Mouse (Mus musculus) heart, embryonic 14.5 days (tissue): Measurements from ENCODE around the gene Gpx3. TPM values are rescaled to one million over a fixed set of nuclear protein-coding genes. Genes with fewer than 3 reads are reported as not detected.

ENCODE experiments used
- ATAC-seq: fragments of 200-750 bp; cut with Nextera tagmentation; 2 replicates; pipeline ENCODE4 v1.8.0; 2017; ENCODE audit warnings: low read depth, moderate TSS enrichment; ENCODE audit not compliant: insufficient number of reproducible peaks, insufficient read depth, low FRiP score
- H3K27ac ChIP-seq, 2 experiments: fragments of 200-500 bp in 1 of 2; fragments of 300-500 bp in 1 of 2; sonication (generic) in 1 of 2; replicated peaks in 1 of 2; 2 replicates each; pipeline ENCODE4 v1.5.1; 2012 to 2014; ENCODE audit warnings: low read depth in 2 of 2, low read length in 2 of 2, control low read depth in 1 of 2, mild to moderate bottlenecking in 1 of 2, mixed read lengths in 1 of 2; ENCODE audit not compliant: control insufficient read depth in 1 of 2, insufficient read depth in 1 of 2
- H3K27me3 ChIP-seq: fragments of 300-500 bp; sonication (generic); 2 replicates; pipeline ENCODE4 v1.6.1; 2014; ENCODE audit warnings: mild to moderate bottlenecking, low read length, control low read depth; ENCODE audit not compliant: control insufficient read depth, insufficient read depth
- H3K36me3 ChIP-seq: fragments of 300-500 bp; sonication (generic); 2 replicates; pipeline ENCODE4 v1.6.1; 2014; ENCODE audit warnings: mild to moderate bottlenecking, control low read depth, low read length, mixed read lengths; ENCODE audit not compliant: control insufficient read depth, insufficient read depth
- H3K4me1 ChIP-seq, 2 experiments: fragments of 200-500 bp in 1 of 2; fragments of 300-500 bp in 1 of 2; sonication (generic) in 1 of 2; 2 replicates each; pipeline ENCODE4 v1.6.1; 2012 to 2014; ENCODE audit warnings: low read length in 2 of 2, control low read depth in 1 of 2, mixed read lengths in 1 of 2; ENCODE audit not compliant: control insufficient read depth in 2 of 2, insufficient read depth in 2 of 2
- H3K4me2 ChIP-seq: fragments of 300-500 bp; sonication (generic); 2 replicates; pipeline ENCODE4 v1.6.1; 2014; ENCODE audit warnings: mild to moderate bottlenecking, low read length
- H3K4me3 ChIP-seq, 2 experiments: fragments of 200-500 bp in 1 of 2; fragments of 300-500 bp in 1 of 2; sonication (generic) in 1 of 2; 2 replicates each; pipeline ENCODE4 v1.5.1; 2012 to 2014; ENCODE audit warnings: low read length in 2 of 2, mild to moderate bottlenecking in 2 of 2, control low read depth in 1 of 2, low read depth in 1 of 2, moderate library complexity in 1 of 2; ENCODE audit not compliant: control insufficient read depth in 1 of 2, insufficient read depth in 1 of 2
- H3K9ac ChIP-seq: fragments of 300-500 bp; sonication (generic); 2 replicates; pipeline ENCODE4 v1.6.1; 2014; ENCODE audit warnings: mild to moderate bottlenecking, low read length
- H3K9me3 ChIP-seq: fragments of 300-500 bp; sonication (generic); 2 replicates; pipeline ENCODE4 v1.6.1; 2016; ENCODE audit warnings: low read length, control low read depth; ENCODE audit not compliant: control insufficient read depth
- WGBS: fragments of 180-500 bp; shearing (Covaris S2); extraction: QIAGEN DNeasy Blood & Tissue Kit; methylation state at CpG from one replicate; pipeline ENCODE4 v1.1.7; 2014; 5-methylcytosine and 5-hydroxymethylcytosine counted together
- polyA plus RNA-seq: library from polyadenylated mRNA; unstranded; fragments of >200 nt; fragmentation: Nextera tagmentation; extraction: Ambion mirVana; gene quantifications from 2 replicates; pipeline ENCODE4 v1.2.1, GENCODE M21; 2014

The Gpx3 gene
- polyA plus RNA-seq, 1 experiment from 2014 or later = 1,448 TPM

DNA sequence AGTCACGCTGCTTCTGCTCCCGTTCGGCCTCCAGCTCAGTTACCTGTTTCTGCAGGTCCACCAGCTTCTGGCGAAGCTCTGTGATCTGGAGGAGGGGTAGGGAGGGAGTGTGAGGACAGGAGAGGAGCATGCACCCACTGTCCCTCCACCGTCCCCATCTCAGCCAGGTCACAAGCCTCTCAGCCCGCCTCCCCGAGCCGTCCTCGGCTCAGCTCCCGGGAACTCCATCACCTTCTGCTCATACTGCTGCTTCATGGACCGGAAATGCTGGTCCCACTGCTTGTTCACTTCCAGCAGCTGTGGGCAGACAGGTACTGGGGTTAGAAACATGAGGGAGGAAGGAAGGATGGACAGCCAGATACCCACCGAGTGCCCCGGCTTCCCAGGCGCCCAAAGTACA, 21.9 kb downstream of the Gpx3 start:
- peaks cover 19 to 27% of the 10 kb centered on the region in 2 experiments for H3K4me1 ChIP-seq
- no peak overlapping the region for H3K4me2 ChIP-seq
- no peak overlapping the region for H3K27ac ChIP-seq
- peaks cover 88% of the 10 kb centered on the region for H3K36me3 ChIP-seq
- no peaks in the 10 kb centered on the region for H3K9me3 ChIP-seq
- no peak for ATAC-seq
- H3K9ac ChIP-seq = no peak overlapping the region
- 79% methylated on average over 14 of the region's 14 CpGs for WGBS
- H3K27me3 ChIP-seq = no peaks in the 10 kb centered on the region
- no peak overlapping the region for H3K4me3 ChIP-seq

DNA sequence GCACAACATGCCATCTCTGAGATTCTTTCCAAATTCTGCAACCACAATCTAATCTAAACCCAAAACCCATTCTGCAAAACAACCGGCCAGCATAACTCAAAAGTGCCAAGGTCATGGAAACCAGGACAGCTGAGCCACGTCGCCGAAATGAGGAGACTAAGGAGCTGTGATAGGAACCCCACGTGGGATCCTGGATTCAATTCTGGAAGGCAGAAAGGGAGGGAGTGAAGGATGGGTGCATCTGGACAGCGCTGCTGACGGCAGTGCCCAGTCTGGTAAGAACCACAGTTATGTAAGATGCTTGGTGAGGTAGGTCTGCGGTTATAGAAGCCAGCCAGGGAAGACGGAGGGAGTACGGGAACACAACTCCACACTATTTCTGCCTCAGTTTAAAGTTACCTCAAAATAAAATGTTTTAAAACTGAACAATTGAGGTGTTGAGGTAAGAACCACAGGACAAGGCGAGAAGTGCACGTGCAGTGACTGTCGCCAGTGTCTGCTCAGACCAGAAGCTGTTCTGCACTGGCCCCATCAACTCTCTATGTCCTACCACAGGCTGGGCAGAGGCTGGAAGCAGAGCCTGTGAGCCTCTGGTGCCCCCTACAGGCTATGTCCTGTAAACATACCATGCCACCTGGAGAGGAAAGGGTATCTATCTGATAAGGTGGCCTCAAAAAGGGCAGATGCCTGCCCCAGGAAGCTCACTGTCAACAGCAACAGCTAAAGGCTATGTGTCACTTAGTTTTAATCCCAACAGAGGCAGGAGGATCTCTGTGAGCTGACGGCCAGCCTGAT, 25.3 kb downstream of the Gpx3 start:
- ATAC-seq = no peak; the same call in 1 of the 2 replicates
- Histone ChIP-seq H3K9ac (peak overlapping the region; percentile 8; the same call in 1 of the 2 replicates), H3K4me2 (no peak overlapping the region), H3K9me3 (no peaks in the 10 kb centered on the region), H3K4me3 (no peak overlapping the region), H3K27ac (peak overlapping the region; percentile 28 to 35; a peak in 3 of 4 replicates), H3K27me3 (no peaks in the 10 kb centered on the region), H3K4me1 (peaks cover 7 to 8% of the 10 kb centered on the region in 2 experiments), H3K36me3 (peaks cover 96% of the 10 kb centered on the region)
- 52% methylated on average over 14 of the region's 14 CpGs for WGBS

DNA sequence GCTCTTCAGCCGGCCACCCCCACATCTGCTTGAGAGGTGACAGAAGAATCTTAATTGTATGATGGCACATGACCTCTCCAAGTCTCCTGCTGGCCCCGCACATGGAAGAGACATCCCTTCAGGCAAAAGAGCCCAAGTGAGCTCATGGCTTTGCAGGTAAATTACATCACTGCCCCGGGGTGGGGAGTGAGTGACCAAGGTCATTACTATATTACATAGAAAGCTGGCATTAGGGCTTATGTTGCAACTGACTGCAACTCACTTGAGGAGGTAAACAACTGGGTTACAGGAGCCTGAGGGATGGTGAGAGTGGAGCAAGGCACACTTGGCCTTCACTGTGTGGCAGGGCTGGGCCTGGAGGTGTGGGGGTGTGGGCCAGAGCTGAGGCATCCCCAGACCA, 26.0 kb downstream of the Gpx3 start:
- no peak for ATAC-seq
- H3K4me3 ChIP-seq = no peak overlapping the region
- no peaks in the 10 kb centered on the region for H3K9me3 ChIP-seq
- H3K4me1 ChIP-seq = peaks cover 7 to 8% of the 10 kb centered on the region in 2 experiments
- H3K4me2 ChIP-seq = no peak overlapping the region
- H3K27ac ChIP-seq = no peak overlapping the region
- no peaks in the 10 kb centered on the region for H3K27me3 ChIP-seq
- WGBS = 84% methylated on average over 3 of the region's 3 CpGs
- H3K9ac ChIP-seq = no peak overlapping the region
- peaks cover 95% of the 10 kb centered on the region for H3K36me3 ChIP-seq

DNA sequence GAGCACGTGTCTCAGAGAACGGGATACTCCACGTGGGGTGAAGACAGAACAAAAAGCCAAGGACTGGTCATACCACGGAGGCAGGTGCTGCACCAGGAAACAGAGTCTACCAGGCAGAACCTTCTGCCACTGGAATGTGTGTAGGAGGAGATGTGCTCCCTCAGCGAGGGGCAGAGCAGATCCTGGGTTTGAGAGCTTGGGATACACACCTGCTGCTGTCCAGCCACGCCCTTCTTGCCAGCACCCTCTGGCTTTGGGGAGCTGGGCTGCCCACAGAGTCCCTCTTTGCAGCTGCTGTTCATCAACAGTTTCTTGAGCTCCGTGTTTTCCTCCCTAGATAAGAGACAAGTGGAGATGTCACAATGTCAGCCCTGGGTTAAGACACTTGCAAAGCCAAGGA, 26.6 kb downstream of the Gpx3 start:
- no peak for ATAC-seq
- H3K27ac ChIP-seq = no peak overlapping the region
- H3K36me3 ChIP-seq = peaks cover 95% of the 10 kb centered on the region
- no peaks in the 10 kb centered on the region for H3K9me3 ChIP-seq
- H3K9ac ChIP-seq = no peak overlapping the region
- H3K4me3 ChIP-seq = no peak overlapping the region
- H3K4me2 ChIP-seq = no peak overlapping the region
- no peaks in the 10 kb centered on the region for H3K27me3 ChIP-seq
- H3K4me1 ChIP-seq = peaks cover 7 to 8% of the 10 kb centered on the region in 2 experiments
- 69% methylated on average over 7 of the region's 7 CpGs for WGBS

DNA sequence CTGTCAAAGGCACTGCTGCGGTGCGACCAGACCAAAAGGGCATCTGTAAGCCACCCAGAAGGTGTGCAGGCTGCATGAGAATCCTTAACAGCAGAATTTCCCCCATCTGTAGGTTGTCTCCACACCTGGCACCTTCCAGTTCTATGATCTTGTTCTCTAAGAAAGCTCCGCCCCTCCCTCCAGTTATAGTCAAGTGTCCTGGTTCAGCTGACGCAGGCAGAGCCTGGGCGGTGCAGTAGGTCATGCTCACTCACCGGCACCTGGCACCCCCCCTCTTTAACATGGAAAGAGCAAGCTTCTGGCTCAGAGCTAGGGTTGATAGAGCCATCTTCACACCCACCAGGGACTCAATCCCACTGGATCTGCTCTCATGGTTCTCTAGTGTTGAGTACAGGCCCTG, 27.0 kb downstream of the Gpx3 start:
- H3K4me3 ChIP-seq = no peak overlapping the region
- H3K27ac ChIP-seq = no peak overlapping the region
- H3K4me1 ChIP-seq = peaks cover 7 to 8% of the 10 kb centered on the region in 2 experiments
- H3K4me2 ChIP-seq = no peak overlapping the region
- H3K9me3 ChIP-seq = no peaks in the 10 kb centered on the region
- ATAC-seq = no peak
- no peaks in the 10 kb centered on the region for H3K27me3 ChIP-seq
- no peak overlapping the region for H3K9ac ChIP-seq
- H3K36me3 ChIP-seq = peaks cover 95% of the 10 kb centered on the region
- 70% methylated on average over 6 of the region's 6 CpGs for WGBS

DNA sequence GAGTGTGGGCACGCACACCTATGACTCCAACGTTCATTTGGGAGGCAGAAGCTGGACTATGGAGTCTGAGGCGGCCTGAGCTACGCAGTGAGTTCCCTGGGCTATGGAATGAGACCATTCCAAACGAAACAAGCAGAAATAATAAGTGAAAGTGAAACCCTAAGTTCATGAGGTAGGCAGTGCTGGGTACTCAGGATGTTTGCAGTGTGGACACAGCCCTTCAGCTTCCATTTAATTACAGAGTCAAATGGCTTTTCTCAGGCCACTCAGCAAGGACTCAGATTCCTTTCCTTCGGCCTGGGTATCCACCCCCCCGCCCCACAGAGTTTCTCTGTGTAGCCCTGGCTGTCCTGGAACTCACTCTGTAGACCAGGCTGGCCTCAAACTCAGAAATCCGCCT, 27.5 kb downstream of the Gpx3 start:
- Histone ChIP-seq H3K27me3 (no peaks in the 10 kb centered on the region), H3K9ac (no peak overlapping the region), H3K36me3 (peaks cover 92% of the 10 kb centered on the region), H3K4me1 (peaks cover 7 to 8% of the 10 kb centered on the region in 2 experiments), H3K9me3 (no peaks in the 10 kb centered on the region), H3K4me3 (no peak overlapping the region), H3K27ac (no peak overlapping the region), H3K4me2 (no peak overlapping the region)
- 78% methylated on average over 8 of the region's 8 CpGs for WGBS
- no peak for ATAC-seq

DNA sequence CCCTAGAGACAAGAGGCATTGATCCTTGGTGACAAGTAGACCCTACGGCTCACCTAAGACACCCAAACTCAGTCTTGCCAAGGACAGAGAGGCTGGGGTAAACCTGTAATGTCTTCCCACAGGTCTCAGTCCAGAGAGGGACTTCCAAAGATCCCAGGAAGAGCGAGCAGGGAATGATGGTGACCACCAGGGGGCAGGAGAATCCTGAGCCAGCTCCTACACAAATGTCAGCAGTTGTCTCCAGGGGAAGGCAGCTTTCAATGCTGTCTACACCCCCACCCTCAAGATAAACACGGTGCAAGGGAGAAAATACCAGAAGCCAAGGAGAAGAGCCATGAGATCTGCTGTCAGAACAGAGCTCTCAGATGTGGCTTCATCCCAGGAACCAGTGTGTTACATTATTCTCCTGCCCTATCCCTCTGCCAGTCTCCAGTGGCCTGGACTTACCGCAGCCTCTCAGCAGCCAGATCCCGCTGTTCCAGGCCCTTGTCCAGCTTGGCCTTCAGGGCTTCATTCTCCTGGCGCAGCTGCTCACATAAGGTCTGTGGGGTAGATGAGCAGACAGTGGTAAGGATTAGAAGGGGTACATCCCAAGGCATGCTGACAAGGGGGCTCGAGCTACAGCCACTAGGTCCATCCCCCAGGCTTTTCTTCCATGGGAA, 28.2 kb downstream of the Gpx3 start:
- Histone ChIP-seq H3K36me3 (peaks cover 87% of the 10 kb centered on the region), H3K27ac (no peak overlapping the region), H3K4me2 (no peak overlapping the region), H3K27me3 (no peaks in the 10 kb centered on the region), H3K4me3 (no peak overlapping the region), H3K4me1 (peaks cover 9 to 11% of the 10 kb centered on the region in 2 experiments), H3K9ac (no peak overlapping the region), H3K9me3 (no peaks in the 10 kb centered on the region)
- 51% methylated on average over 7 of the region's 7 CpGs for WGBS
- no peak for ATAC-seq
